Mouse (Mus musculus) forebrain, embryonic 15.5 days (tissue): ENCODE results near the gene Zbtb9. TPM values are rescaled to one million over a fixed set of nuclear protein-coding genes. Genes with fewer than 3 reads are reported as not detected.
"Not testable (repeated sequence)": the region's sequence is repeated elsewhere in the genome, so short reads cannot be mapped to it uniquely, and the experiment has no call there.

Source experiments
- ATAC-seq: fragments of 200-750 bp; cut with Nextera tagmentation; replicated peaks from 2 replicates; pipeline ENCODE4 v1.8.0; 2017; ENCODE audit warnings: mild to moderate bottlenecking, moderate TSS enrichment, moderate library complexity
- H3K27ac ChIP-seq: fragments of 300-500 bp; sonication (generic); replicated peaks from 2 replicates; pipeline ENCODE4 v1.5.1; 2015; ENCODE audit warnings: mild to moderate bottlenecking, inconsistent platforms
- H3K27me3 ChIP-seq: fragments of 300-500 bp; sonication (generic); 2 replicates; pipeline ENCODE4 v1.6.1; 2015; ENCODE audit warnings: inconsistent platforms
- H3K36me3 ChIP-seq: fragments of 300-500 bp; sonication (generic); 2 replicates; pipeline ENCODE4 v1.6.1; 2015; ENCODE audit warnings: mild to moderate bottlenecking, inconsistent platforms
- H3K4me1 ChIP-seq: fragments of 300-500 bp; sonication (generic); 2 replicates; pipeline ENCODE4 v1.6.1; 2015; ENCODE audit warnings: inconsistent platforms
- H3K4me2 ChIP-seq: fragments of 300-500 bp; sonication (generic); replicated peaks from 2 replicates; pipeline ENCODE4 v1.6.1; 2015; ENCODE audit warnings: mild to moderate bottlenecking, inconsistent platforms
- H3K4me3 ChIP-seq: fragments of 300-500 bp; sonication (generic); 2 replicates; pipeline ENCODE4 v1.5.1; 2015; ENCODE audit warnings: mild to moderate bottlenecking, inconsistent platforms
- H3K9ac ChIP-seq: fragments of 300-500 bp; sonication (generic); replicated peaks from 2 replicates; pipeline ENCODE4 v1.6.1; 2015; ENCODE audit warnings: mild to moderate bottlenecking, inconsistent platforms
- H3K9me3 ChIP-seq: fragments of 300-500 bp; sonication (generic); 2 replicates; pipeline ENCODE4 v1.6.1; 2016; ENCODE audit warnings: inconsistent platforms
- WGBS: fragments of 180-500 bp; shearing (Covaris S2); methylation state at CpG from one replicate; pipeline ENCODE4 v1.1.7; 2015; ENCODE audit warnings: mixed read lengths; 5-methylcytosine and 5-hydroxymethylcytosine counted together
- polyA plus RNA-seq: library from polyadenylated mRNA; unstranded; fragments of >200 nt; fragmentation: Nextera tagmentation; extraction: Ambion mirVana; gene quantifications from 2 replicates; pipeline ENCODE4 v1.2.1, GENCODE M21; 2015

The Zbtb9 gene
- polyA plus RNA-seq: 15.8 and 17.2 TPM in 2 replicates

DNA sequence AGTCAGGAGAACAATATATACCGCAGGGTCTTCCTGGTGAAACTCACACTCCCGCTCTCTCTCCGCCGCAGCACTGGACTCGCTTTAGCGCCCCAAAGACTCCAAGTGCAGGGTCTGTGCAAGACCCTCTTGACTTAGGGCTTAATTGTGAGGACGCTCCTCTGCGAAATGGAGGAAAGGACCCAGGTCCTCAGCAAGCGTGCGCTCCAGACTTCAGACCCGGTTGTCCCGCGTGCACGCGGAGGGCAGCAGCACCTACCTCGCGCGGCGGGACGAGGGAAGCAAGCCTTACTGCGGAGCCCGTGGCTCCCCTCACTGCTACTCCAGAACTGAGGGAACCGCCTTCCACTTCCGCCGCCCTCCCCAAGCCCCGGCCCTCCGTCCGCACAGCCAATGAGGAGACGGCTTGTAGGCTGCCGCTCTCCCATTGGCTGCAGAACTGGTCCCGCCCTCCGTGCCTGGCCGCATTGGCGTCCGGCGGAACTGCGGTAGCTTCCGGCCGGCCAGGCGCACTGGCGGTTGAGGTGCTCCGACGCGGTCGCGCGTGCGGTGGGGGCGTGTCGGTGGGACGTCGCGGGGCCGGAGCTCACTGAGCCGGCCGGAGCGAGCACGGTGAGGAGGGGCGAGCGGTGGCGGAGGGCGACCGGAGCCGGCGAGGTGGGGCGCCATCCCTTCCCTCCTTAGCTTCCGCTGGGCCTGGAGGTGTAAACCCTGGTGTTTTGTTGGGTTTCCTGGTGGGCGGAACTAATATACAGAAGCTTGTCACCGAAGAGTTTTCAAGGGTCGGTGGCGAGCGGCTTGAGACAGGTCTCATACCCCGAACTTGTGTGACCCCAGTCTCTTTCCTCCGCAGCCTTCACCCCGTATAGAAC is at the start of gene Zbtb9:
Zbtb9 (plus strand) TSS at position 465 of the 872 bp plus-strand sequence.
- under 1% methylated on average over 72 of the region's 75 CpGs for WGBS
- peak; percentile 100 for ATAC-seq
- Histone ChIP-seq H3K9ac (peak within 1 kb of the TSS; percentile 75), H3K9me3 (no peaks in the 10 kb centered on the region), H3K27ac (peak within 1 kb of the TSS; percentile 74), H3K36me3 (peaks cover 50% of the 10 kb centered on the region), H3K4me2 (peak within 1 kb of the TSS; percentile 84), H3K4me1 (peaks cover 58% of the 10 kb centered on the region), H3K4me3 (peak within 1 kb of the TSS; percentile 86), H3K27me3 (no peaks in the 10 kb centered on the region)

DNA sequence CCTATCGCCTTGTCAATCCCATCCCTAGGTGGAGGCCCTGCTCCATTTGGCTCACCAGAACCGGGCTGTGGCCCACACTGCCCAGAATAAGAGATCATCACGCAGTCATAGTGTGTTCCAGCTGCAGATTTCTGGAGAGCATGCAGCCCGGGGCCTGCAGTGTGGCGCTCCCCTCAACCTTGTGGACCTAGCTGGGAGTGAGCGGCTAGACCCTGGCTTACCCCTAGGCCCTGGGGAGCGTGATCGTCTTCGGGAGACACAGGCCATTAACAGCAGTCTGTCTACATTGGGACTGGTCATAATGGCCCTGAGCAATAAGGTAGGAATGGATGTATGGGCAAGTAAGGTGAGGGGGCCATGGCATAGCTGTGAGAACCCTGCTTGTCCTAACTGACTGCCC is 47.6 kb upstream of the Zbtb9 start:
- not testable (repeated sequence) for ATAC-seq, H3K4me2 ChIP-seq, H3K4me1 ChIP-seq, H3K9me3 ChIP-seq, H3K27ac ChIP-seq, H3K9ac ChIP-seq, H3K27me3 ChIP-seq, H3K4me3 ChIP-seq, H3K36me3 ChIP-seq
- WGBS: 95% methylated on average over 9 of the region's 9 CpGs

DNA sequence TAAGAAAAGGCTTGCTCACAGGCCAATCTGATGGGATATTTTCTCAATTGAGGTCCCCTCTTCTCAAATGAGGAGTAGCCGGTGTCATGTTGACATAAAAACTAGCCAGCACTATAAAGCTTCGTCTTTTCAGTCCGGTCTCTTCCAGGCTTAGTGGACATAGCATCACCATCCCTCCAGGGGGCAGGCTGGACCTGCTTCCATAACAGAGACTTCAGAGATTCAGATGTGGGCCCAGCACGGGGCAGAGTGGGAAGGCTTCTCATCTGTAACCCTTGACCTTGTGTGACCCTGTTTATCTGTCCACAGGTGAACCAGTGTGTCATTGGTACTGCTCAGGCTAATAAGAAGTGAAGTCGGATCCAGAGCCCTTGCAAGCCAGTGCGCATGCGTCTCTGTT is 41.2 kb upstream of the Zbtb9 start:
- not testable (repeated sequence) for H3K9ac ChIP-seq, H3K9me3 ChIP-seq, H3K27me3 ChIP-seq, H3K4me2 ChIP-seq, H3K27ac ChIP-seq, ATAC-seq, H3K4me3 ChIP-seq
- peaks cover 17% of the 10 kb centered on the region for H3K4me1 ChIP-seq
- H3K36me3 ChIP-seq: peaks cover 17% of the 10 kb centered on the region
- 68% methylated on average over 7 of the region's 7 CpGs for WGBS

DNA sequence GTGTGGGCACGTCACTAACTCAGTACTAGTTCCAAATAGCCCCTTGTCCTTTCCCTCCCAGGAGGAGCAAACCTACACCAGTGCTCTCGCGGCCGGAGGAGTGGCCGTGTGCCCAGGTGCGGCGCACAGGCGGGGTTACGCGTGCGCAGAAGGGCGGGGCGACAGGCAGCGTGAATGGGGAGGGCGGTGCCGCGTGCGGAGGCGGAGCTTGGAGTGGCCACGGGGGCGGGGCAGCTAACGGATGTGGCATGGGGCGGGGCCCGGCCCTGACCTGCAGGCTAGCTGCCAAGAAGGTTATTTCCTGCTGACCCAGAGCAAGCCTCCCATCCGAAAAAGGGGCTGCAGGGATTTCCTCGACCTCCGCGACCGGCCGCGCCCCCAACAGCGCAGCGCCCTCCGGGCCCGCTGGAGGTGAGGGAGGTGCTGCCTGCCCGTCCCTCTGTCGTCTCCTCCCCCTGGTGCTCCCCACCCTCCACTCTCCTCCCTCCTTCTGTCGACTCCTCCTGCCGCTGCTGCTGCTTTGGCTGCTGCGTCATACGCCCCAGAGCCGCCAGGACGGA is 40.0 kb upstream of the Zbtb9 start, which contains the start of gene Phf1:
Phf1 (plus strand) TSS at position 214 of the 560 bp plus-strand sequence.
- peaks cover 24% of the 10 kb centered on the region for H3K4me1 ChIP-seq
- WGBS: under 1% methylated on average over 43 of the region's 43 CpGs
- ATAC-seq: peak; percentile 86

DNA sequence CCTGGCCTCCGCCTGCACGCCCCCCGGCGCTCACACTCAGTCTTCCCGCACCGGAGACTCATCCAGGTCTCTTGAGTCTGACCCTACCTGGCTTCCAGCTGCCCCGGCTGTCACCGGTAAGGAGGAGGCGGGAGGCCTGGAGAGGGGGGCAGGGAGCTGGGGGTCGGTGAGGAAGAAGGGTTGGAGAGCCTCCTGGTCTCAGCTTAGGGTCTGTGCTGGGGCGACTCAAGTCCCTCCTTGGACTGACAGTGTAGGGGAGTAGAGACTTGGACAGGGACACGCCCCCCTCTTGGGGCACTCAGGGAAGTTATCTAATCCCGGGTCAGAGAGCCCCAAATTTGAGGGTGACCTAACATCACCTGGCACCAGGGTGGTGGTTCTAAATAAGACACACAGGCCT is 39.5 kb upstream of the Zbtb9 start:
- peaks cover 29% of the 10 kb centered on the region for H3K4me1 ChIP-seq
- WGBS: 9% methylated on average over 13 of the region's 13 CpGs

More for the DNA sequence above, 40.0 kb upstream of the Zbtb9 start, which contains the start of gene Phf1:
- Histone ChIP-seq H3K4me3 (peak within 1 kb of the TSS; percentile 65), H3K4me2 (peak within 1 kb of the TSS; percentile 70), H3K9ac (peak within 1 kb of the TSS; percentile 74), H3K27me3 (no peaks in the 10 kb centered on the region), H3K27ac (peak within 1 kb of the TSS; percentile 87), H3K9me3 (no peaks in the 10 kb centered on the region), H3K36me3 (peaks cover 23% of the 10 kb centered on the region)

DNA sequence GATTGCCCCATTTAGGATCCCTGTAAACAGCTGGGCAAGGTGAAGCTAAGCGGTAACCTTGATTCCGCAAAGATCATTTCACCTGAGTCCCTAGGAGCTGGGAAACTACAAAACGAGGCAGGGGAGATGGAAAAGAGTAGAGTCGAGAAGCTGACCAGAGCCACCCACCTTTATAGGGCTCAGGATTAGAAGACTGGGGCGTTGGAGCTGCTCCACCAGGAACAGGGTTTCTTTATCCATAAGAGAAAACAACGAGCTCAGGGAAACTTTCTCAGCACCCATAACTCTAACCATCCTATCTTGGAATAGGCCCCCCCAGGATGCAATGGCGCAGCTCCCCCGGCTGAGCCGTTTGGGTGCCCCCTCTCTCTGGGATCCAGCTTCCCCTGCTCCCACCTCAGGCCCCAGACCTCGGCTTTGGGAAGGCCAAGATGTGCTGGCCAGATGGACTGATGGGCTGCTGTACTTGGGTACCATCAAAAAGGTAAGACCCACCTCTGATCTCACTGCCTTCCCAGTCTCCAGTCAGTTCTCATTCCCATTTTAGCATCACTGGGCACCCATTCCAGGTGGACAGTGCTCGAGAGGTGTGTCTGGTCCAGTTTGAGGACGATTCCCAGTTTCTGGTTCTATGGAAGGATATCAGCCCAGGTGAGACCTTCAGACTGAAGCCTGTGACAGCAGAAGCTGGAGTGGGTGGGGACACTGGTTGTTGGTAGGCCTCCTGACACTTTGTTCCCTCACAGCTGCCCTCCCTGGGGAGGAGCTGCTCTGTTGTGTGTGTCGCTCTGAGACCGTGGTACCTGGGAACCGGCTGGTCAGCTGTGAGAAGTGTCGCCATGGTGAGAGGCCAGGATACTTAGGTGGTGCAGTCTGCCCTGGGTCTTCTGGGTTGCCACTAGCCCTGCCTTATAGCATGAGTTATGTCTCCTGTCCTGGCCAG is 38.8 kb upstream of the Zbtb9 start:
- H3K4me1 ChIP-seq: peaks cover 35% of the 10 kb centered on the region
- H3K36me3 ChIP-seq: peaks cover 21% of the 10 kb centered on the region
- ATAC-seq: no peak
- H3K4me3 ChIP-seq: peak overlapping the region; percentile 65
- H3K9me3 ChIP-seq: no peaks in the 10 kb centered on the region
- peak overlapping the region; percentile 70 for H3K4me2 ChIP-seq
- H3K27me3 ChIP-seq: no peaks in the 10 kb centered on the region
- WGBS: 85% methylated on average over 16 of the region's 16 CpGs
- peak overlapping the region; percentile 74 for H3K9ac ChIP-seq
- peak overlapping the region; percentile 87; the same call in 1 of the 2 replicates for H3K27ac ChIP-seq

More for the DNA sequence above, 39.5 kb upstream of the Zbtb9 start:
- H3K9ac ChIP-seq: peak overlapping the region; percentile 74
- H3K4me3 ChIP-seq: peak overlapping the region; percentile 65
- peak overlapping the region; percentile 70 for H3K4me2 ChIP-seq
- peak overlapping the region; percentile 87 for H3K27ac ChIP-seq
- H3K9me3 ChIP-seq: no peaks in the 10 kb centered on the region
- peaks cover 23% of the 10 kb centered on the region for H3K36me3 ChIP-seq
- no peaks in the 10 kb centered on the region for H3K27me3 ChIP-seq
- ATAC-seq: peak; percentile 44

DNA sequence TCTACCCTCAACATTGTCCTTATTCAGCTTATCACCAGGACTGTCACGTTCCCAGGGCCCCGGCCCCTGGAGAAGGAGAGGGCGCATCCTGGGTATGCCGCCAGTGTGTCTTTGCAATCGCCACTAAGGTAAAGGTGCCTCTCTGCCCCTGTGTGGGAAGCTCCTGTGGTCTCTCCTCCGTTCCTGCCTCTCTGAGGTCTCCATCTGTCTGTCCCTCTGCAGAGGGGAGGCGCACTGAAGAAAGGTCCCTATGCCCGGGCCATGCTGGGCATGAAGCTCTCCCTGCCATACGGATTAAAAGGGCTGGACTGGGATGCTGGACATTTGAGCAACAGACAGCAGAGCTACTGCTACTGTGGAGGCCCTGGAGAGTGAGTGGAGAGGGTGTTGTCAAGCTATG is 37.9 kb upstream of the Zbtb9 start:
- Histone ChIP-seq H3K36me3 (peaks cover 20% of the 10 kb centered on the region), H3K4me1 (peaks cover 39% of the 10 kb centered on the region), H3K4me2 (no peak overlapping the region), H3K9me3 (no peaks in the 10 kb centered on the region), H3K9ac (no peak overlapping the region), H3K4me3 (no peak overlapping the region), H3K27ac (no peak overlapping the region), H3K27me3 (no peaks in the 10 kb centered on the region)
- no peak for ATAC-seq
- WGBS: 89% methylated on average over 9 of the region's 9 CpGs

DNA sequence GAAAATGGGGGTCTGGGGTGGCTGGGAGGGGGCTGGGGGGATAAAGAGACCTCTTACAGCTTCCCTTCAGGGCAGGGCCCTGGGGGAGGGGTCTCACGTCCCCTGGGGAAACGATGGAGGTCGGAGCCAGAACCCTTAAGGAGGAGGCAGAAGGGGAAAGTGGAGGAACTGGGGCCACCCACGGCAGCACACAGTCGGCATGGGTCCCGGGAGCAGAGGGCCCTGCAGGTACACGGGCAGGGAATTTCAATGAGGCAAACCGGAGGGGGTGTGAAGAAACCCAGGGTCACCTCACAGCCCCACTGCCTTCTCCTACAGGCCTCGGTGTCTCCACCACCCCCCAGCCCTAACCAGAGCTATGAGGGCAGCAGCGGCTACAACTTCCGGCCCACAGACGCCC is 36.5 kb upstream of the Zbtb9 start:
- 75% methylated on average over 12 of the region's 12 CpGs for WGBS
- no peak overlapping the region for H3K4me3 ChIP-seq
- H3K9me3 ChIP-seq: no peaks in the 10 kb centered on the region
- no peak overlapping the region for H3K27ac ChIP-seq
- ATAC-seq: no peak
- H3K27me3 ChIP-seq: no peaks in the 10 kb centered on the region
- peaks cover 20% of the 10 kb centered on the region for H3K36me3 ChIP-seq
- H3K9ac ChIP-seq: no peak overlapping the region
- no peak overlapping the region for H3K4me2 ChIP-seq
- peaks cover 49% of the 10 kb centered on the region for H3K4me1 ChIP-seq

DNA sequence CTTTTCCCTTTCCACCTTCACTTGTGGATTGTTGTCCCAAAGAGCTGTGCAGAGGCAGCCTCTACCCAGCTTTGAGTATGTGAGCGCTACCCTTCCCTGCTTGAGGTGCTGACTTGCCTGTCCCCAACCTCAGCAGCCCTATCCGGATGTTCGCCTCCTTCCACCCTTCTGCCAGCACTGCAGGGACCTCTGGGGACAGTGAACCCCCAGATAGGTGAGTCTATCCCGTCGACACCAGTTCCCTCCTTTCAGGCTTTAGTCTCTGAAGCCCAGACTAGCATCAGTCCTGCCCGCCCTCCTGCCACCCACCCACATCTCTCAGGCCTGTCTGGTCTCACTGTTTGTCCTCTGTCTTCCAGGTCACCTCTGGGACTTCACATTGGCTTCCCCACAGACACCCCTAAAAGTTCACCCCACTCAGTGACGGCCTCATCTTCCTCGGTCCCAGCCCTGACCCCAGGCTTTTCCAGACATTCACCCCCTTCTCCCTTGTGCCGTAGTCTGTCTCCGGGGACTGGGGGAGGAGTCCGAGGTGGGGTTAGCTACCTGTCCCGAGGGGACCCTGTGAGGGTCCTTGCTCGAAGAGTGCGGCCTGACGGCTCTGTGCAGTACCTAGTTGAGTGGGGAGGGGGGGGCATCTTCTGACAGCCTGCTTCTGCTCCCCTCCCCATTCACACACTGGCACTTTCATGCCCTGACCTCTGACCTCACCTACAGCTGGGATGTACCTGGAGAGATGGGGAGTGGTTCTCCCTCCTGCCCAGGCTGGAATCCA is 35.9 kb upstream of the Zbtb9 start:
- no peak overlapping the region for H3K9ac ChIP-seq
- H3K36me3 ChIP-seq: peaks cover 20% of the 10 kb centered on the region
- H3K4me3 ChIP-seq: no peak overlapping the region
- no peaks in the 10 kb centered on the region for H3K27me3 ChIP-seq
- no peak overlapping the region for H3K27ac ChIP-seq
- 88% methylated on average over 15 of the region's 15 CpGs for WGBS
- ATAC-seq: no peak
- peaks cover 52% of the 10 kb centered on the region for H3K4me1 ChIP-seq
- no peaks in the 10 kb centered on the region for H3K9me3 ChIP-seq
- no peak overlapping the region for H3K4me2 ChIP-seq

DNA sequence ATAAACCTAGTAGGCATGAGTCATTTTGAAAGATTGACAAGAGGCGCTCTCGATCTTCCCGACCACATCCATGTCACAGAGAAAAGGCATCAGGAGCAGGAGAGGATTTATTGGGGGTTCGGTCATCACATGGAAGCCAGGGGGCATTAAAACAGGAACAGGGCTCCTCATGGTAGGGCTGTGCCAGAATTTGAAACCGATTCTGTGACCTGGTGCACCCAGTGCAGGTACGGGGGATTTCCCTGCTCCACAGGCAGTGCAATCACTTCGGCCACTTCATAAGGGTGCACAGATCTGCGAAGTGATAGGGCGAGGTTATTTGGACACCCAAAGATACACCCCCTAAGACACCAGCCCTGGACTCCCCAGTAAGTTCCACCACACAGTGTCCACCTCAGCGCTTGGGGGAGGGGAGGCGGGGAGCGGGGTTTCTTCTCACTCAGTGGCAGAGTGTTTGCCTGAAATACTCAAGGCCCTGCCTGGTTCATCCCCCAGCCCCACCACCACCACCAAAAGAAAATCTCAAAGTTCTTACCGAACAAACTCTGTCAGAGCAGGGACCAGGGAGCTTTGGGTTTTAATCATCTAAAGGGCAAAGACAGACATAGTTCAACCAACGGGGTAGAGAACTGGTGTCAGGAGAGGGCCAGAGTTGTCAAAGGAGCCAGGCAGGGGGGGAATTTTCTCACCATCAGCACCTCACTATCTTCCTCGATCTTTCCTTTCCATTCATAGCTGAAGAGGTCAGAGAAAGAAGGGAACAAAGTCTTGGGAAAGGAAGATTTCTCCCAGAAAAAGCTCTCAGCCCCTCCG is 34.9 kb upstream of the Zbtb9 start:
- Histone ChIP-seq H3K9ac (peak overlapping the region; percentile 77), H3K9me3 (no peaks in the 10 kb centered on the region), H3K4me3 (peak overlapping the region; percentile 87), H3K4me2 (peak overlapping the region; percentile 99), H3K4me1 (peaks cover 55% of the 10 kb centered on the region), H3K36me3 (peaks cover 20% of the 10 kb centered on the region), H3K27me3 (no peaks in the 10 kb centered on the region), H3K27ac (0 out of 2 replicates have a peak overlapping the region, but pooled peaks have one; percentile 98)
- ATAC-seq: no peak
- 67% methylated on average over 16 of the region's 16 CpGs for WGBS
